Mouse (Mus musculus) megakaryocyte progenitor cell, adult 5-6 weeks (primary cell): ENCODE data around the gene 1500011B03Rik. TPM values are rescaled to one million over a fixed set of nuclear protein-coding genes. Genes with fewer than 3 reads are reported as not detected.

Experiments
- total RNA-seq, 2 experiments: library from RNA; stranded (forward) in 1 of 2; stranded (reverse) in 1 of 2; fragments of 157-497, 149-512 nt in 1 of 2; fragments of 200-1000 nt in 1 of 2; gene quantifications; 2 replicates each; pipeline versions ENCODE4 v1.2.3 to v1.2.4; 2015 to 2017

The 1500011B03Rik gene
- total RNA-seq, 2 experiments from 2014 or later = 36.2 to 65.6 TPM

Other genes with a start within 250 kb of the 1500011B03Rik start
- 0.15 and 0.25 TPM in 2 replicates for gene Trpv4, start 165.0 kb downstream of the 1500011B03Rik start, total RNA-seq (2015)
- gene Trpv4, start 165.0 kb downstream of the 1500011B03Rik start, total RNA-seq (2017) = 0.17 TPM in 1 of 2 replicates, not detected in the other
- 94.3 and 101 TPM in 2 replicates for gene Gltp, start 132.5 kb downstream of the 1500011B03Rik start, total RNA-seq (2015)
- 46.1 and 48.6 TPM in 2 replicates for gene Gltp, start 132.5 kb downstream of the 1500011B03Rik start, total RNA-seq (2017)
- gene Tchp, start 115.7 kb downstream of the 1500011B03Rik start, total RNA-seq (2015) = 4.9 and 5.4 TPM in 2 replicates
- gene Tchp, start 115.7 kb downstream of the 1500011B03Rik start, total RNA-seq (2017) = 10.0 and 10.2 TPM in 2 replicates
- 264 and 290 TPM in 2 replicates for gene Ankrd13a, start 48.8 kb downstream of the 1500011B03Rik start, total RNA-seq (2015)
- gene Ankrd13a, start 48.8 kb downstream of the 1500011B03Rik start, total RNA-seq (2017) = 298 and 323 TPM in 2 replicates
- 84.7 and 88.9 TPM in 2 replicates for gene Git2, start 48.0 kb downstream of the 1500011B03Rik start, total RNA-seq (2015)
- gene Git2, start 48.0 kb downstream of the 1500011B03Rik start, total RNA-seq (2017) = 73.6 and 81.1 TPM in 2 replicates
- gene 4930519G04Rik, start 30.2 kb upstream of the 1500011B03Rik start, total RNA-seq (2015) = 0.07 and 0.17 TPM in 2 replicates
- 0.08 TPM in 1 of 2 replicates, not detected in the other for gene 4930519G04Rik, start 30.2 kb upstream of the 1500011B03Rik start, total RNA-seq (2017)
- not detected in 2 replicates for gene Gm9936, start 35.2 kb upstream of the 1500011B03Rik start, total RNA-seq (2015)
- not detected in 2 replicates for gene Gm9936, start 35.2 kb upstream of the 1500011B03Rik start, total RNA-seq (2017)
- gene Oasl2, start 73.5 kb upstream of the 1500011B03Rik start, total RNA-seq (2015) = 2.9 and 10.3 TPM in 2 replicates
- gene Oasl2, start 73.5 kb upstream of the 1500011B03Rik start, total RNA-seq (2017) = 2.5 and 5.6 TPM in 2 replicates
- 0.68 and 4.9 TPM in 2 replicates for gene Oasl1, start 99.8 kb upstream of the 1500011B03Rik start, total RNA-seq (2015)
- 1.1 and 1.4 TPM in 2 replicates for gene Oasl1, start 99.8 kb upstream of the 1500011B03Rik start, total RNA-seq (2017)
- gene 2210016L21Rik, start 118.7 kb upstream of the 1500011B03Rik start, total RNA-seq (2015) = 7.0 and 13.3 TPM in 2 replicates
- gene 2210016L21Rik, start 118.7 kb upstream of the 1500011B03Rik start, total RNA-seq (2017) = 12.7 and 13.6 TPM in 2 replicates
- gene Hnf1a, start 147.6 kb upstream of the 1500011B03Rik start, total RNA-seq (2015) = not detected in 2 replicates
- not detected in 2 replicates for gene Hnf1a, start 147.6 kb upstream of the 1500011B03Rik start, total RNA-seq (2017)
- 32.0 and 40.2 TPM in 2 replicates for gene Sppl3, start 187.7 kb upstream of the 1500011B03Rik start, total RNA-seq (2015)
- 23.4 and 28.6 TPM in 2 replicates for gene Sppl3, start 187.7 kb upstream of the 1500011B03Rik start, total RNA-seq (2017)